Mouse (Mus musculus): ENCODE measurements at regions not wholly inside any gene's neighbourhood (a gene's known extent, or its start where the extent isn't known, plus 50 kb on each side); places are given as distances from the start of the nearest gene placed in this dataset.

DNA sequence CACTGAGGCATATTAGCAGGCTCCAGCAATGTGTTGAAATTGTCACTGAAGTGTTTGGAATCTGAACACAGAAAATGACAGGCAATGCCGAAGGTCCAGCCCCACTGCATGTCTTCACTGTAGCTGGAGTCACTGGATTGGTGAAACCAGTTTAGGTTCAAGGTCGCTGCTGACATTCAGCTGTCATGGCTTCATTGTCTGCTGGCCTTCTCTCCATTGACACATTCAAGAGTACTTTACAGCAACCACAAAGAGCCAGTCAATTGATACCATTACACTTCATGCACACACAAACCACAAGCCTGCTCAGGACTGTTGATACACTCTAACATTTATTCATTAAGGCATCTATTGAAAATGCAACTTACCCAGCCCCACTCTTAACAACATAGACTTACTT, 341.8 kb upstream of the Tmem161b start:
- no peak for DNase-seq

DNA sequence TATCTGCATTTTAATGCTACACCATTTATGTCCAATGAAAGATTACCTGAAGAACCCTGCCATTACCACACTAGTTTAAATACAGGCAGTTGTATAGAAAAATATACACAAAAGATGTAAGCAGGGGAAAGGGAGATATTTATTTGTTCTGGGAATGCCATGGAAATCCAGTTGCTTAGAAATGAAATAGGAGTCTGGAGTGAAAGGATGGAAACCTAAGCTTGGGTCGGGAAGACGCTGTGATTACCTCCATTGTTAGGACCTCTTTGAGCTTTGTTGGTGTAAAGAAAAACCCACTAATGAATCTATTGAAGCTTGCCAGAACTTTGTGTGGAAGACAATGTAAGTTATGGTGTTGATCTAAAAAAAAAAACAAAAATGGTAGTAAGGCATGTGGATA, 341.3 kb upstream of the Tmem161b start:
- DNase-seq = no peak

DNA sequence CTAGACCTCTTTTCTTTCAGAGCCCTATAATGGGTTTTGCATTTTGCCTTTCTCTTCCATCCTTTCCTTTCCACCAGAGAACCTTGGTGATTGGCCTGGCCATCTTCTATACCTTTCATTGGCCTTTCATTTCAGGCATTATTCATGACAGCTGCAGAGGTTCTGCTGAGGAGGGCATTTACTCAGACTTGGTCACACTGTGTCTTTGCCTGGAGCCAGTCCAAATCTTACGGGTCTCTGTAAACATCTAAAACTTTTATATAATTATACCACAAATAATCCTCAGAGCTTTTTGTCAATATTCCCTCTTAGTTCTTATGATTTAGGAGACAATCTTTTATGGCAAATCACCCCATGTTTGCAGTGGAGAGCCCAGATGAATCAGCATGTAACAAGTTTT, 339.3 kb upstream of the Tmem161b start:
- DNase-seq = no peak

DNA sequence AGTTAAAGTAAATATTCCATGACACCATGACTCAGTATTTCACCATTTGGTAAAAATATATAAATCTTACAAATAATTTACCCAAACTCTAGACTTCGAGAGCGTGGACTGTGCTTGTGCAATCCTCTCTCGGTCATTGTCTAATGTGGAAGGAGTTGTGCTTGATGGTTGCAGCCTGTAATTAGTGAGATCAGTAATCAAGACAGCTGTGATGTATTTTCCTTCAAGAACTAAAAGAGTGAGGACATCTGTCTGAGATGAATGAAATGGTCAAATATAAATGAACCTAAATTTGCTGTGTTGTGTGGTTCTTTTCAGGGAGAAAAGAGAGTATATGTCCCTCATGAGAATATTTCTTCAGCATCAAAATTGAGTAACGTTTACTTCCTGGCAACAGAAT, 338.3 kb upstream of the Tmem161b start:
- DNase-seq = no peak

DNA sequence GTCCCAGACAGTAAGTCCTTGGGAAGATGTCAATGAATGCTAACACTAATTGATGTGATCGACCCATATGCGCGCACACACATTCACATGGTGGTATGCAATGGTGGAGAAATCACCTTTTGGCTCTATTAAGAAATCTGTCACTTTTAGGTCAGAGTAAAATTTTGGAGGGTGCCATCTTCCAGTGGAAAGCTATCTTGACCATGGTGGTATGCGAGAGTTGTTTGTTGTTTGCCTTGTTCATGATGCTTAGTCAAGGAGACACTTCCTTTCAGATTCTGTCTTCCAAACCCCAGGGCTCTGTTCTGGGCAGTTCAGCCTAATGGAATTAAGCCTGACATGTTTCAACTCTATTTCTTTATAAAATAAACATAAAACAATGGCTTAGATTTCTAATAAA, 337.9 kb upstream of the Tmem161b start:
- DNase-seq = no peak

DNA sequence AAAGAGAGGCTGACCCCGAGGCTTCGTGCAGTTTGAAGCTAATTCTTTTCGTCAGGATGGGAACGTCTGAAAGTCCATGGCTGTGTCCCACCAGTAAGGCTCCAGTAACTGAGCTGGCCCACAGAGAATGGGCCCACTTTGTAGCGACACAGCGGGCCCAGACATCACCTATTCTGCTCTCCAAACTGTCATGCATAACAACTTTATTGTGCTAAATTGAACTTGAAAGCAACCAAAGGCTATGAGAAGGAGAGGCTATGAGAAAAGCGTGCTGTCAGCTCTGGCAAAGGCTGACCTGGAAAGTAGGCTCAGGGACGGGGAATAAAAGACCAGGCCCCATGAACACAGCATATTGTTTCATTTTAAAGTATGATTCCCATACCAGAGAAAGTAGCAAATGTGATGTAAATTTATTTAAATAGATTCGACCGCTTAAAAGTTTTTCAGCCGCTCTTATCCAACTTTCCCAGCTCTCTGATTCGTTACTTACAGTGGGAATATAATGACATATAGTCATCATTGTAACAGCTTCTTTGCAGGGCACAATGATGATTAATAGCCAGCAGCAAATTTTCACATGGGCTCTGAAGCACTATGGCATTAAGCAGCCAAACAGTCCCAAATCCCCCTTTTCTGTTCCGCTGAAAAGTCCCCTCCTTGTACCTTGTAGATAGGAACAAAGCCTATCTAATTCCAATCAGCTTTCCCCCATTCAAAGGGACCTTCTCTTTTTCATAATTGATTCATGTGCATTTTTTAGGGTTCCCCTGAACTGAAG, 337.1 kb upstream of the Tmem161b start:
- DNase-seq = no peak

DNA sequence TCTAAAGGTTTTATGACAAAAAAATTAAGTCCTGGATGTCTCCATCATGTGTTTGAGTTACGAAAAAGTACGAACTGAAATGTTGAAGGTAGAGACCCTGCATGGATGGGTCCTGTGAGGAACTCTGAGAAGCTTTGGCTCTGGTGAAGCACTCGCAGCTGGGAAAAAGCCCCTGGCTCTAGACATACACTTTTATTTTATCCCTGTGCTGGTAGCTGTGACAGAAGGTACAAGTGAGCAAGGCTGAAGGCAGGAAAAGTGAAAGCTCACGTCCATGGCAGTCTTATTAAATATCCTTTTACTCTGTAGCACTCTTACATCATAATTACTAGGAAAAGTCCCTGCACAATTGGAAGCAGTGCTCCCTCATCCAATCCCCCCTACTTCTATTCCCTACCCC, 336.4 kb upstream of the Tmem161b start:
- DNase-seq = no peak

DNA sequence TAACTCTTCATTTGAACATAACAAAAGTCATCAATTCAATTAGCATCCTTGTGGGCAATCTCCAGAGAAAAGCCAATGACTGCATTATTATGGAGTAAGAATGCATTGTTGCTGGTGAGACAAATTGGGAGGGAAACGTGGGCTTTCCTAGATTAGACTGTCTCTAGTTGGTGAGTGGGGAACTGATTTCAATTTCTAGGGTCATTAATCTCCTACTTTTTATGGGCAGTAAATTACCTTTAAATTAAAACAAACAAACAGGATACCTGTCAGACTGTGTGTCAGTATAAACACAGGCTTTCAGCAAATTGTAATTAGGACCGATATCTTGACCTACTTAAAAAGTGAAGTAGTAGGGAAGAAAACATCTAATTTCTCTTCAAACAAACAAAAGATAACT, 307.4 kb upstream of the Tmem161b start:
- no peak for DNase-seq

DNA sequence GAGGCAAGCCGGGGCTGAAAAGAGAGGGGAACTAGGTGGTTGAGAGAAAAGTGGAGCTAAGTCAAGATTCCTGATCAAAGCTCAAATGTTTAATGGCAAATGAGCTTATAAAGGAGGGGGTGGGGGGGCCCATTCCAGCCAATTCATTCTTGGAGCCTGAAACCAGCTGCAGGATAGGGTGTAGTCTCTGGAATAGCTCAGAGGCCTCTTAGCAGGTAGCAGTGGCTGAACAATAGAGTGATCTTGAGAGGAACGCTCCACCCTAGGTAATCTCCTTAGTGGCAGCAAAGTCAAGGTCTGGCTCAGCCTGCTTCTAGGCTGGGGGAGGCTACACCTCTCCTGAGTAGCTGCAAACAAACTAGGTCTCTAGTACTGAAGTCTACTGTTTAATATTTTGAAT, 289.3 kb upstream of the Tmem161b start:
- no peak for DNase-seq

DNA sequence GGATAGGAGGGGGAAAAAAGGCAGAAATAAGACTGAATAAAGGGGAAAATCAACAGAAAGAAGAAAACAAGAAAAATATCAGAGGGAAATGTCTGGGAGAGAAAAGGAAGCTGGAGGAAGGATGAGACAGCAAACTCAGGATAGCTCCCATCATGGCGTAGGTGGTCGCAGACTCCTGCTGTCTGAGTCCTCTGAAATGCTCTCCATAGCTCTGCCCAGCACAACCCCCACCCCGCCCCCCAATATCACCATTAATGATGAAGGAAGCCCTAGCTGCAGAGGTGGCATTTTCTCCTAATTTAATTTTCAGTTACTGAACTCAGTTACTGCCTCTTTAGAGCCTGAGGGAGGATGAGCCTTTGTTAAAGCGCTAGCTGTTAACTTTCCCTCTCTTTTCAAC, 275.6 kb upstream of the Tmem161b start:
- no peak for DNase-seq

DNA sequence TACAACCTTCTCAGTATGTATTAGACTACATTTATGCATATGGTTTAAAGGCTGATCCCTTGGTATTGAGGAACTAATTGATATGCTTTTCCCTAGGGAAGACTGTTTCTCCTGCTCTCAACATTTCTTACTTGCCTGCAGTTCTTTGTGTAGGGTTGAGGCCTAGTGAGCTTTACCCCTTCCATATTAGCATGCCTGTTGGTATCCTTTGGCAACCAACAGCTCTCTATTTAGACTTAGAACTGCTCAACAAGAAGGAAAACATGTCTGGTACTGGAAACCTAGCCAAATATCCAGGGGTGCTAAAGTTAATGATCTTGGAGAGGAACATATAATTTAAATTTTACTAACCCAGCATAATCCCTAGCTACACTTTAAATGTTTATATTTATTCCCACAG, 270.9 kb upstream of the Tmem161b start:
- DNase-seq = no peak

DNA sequence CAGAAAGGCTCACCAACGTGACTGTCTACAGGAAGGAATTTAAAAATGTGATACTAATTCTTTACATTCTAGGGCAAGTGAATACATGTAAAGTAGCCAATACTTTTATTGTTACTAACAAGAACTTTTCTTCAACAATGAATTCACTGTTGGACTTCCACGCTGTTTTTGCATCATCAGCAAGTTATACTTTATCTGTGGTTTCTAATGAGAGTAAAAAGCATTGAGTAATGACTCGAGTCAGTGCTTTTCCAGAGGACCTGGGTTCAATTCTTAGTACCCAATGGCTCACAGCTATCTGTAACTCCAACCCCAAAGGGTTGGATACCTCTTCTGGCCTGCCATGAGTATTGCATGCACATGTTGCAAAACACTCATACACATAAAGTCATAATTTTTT, 270.3 kb upstream of the Tmem161b start:
- no peak for DNase-seq

DNA sequence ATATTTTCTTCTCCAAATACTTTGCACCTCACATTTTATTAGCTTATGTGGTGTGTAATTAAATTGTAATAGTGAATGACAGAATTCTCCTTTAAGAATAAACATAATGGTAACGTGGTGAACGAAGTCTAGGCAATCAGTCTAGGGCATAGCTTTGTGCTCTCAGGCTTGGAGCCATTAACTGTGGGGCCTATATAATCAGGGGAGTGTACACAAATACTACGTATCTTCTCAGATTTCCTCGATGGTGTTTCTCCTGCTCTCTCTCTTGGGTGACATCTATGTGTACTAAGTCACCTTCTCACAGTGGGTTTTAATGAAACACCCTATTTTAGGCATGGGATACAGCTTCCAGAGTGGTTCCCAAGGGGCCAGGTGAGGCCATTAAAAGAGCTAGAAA, 269.7 kb upstream of the Tmem161b start:
- DNase-seq = no peak

DNA sequence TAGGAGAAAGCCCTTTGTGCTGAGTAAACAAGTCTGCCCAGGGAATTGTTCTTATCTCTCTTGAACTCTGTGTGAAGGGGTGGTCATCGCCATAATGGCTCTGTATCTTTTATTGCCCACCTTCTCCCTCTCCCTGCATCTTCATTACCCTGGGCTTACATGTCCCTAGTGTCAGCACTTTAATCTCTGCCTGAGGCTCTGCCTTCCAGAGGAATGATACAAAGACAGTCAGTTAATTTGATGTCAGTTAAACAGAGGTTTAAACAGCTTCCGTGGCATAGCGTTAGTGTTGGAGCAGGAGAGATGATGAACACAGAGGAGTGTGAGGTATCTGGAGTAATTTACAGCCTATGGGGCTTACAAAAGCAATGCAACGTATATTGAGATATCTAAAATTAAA, 269.2 kb upstream of the Tmem161b start:
- no peak for DNase-seq

DNA sequence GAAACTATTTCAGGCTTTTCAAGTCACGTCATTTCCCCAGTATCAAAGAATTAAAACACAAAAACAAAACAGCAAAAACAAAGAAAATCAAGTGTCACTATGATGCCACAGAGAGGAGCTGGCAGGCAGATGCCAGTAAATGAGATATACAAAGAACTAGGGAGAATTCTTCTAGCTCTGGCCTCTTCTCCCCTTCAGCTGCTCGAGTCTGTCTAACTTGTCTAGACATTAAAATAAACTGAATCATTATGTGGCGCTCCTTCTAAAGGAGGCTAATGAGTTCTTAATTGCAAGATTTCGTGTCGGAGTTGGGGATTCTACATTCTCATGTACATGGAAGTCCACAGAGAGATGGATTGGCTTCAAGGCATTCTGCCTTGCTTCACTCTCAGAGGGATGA, 266.4 kb upstream of the Tmem161b start:
- DNase-seq = no peak

DNA sequence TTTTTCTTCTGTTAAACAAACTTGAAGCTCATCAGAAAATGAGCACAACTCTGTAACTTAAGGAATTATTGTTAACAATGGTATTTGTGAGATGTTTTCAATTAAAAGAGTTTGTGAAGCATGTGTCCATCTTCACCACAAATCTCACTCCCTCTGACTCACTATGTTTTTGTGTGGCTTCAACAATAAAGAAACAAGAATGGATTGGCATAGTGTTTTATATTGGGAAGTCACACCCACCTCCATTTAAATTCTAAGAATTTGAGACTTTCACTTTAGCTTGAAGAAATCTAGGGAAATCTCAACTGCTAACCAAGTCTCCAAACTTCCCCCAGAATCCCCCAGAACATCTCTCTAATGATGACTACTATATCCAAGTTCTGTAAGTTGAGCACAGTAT, 243.6 kb upstream of the Tmem161b start:
- no peak for DNase-seq

DNA sequence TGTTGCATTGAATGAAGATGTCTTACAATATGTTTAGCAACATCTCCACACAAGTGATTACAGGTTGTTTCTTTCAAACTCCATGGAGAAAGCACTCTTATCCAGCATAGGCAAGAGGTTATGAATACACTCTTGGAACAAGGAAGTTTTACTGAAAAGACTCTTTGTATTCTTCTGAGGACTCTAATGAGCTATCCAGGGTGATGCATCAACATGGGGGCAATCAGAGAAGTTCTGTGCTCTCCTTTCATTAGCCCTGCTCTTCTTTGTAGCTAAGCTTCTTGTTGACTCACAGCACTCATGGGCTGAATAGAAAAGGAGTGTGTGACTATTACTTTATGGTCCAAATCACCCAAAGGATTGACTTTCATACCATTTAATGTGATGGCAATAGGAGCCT, 242.6 kb upstream of the Tmem161b start:
- no peak for DNase-seq

DNA sequence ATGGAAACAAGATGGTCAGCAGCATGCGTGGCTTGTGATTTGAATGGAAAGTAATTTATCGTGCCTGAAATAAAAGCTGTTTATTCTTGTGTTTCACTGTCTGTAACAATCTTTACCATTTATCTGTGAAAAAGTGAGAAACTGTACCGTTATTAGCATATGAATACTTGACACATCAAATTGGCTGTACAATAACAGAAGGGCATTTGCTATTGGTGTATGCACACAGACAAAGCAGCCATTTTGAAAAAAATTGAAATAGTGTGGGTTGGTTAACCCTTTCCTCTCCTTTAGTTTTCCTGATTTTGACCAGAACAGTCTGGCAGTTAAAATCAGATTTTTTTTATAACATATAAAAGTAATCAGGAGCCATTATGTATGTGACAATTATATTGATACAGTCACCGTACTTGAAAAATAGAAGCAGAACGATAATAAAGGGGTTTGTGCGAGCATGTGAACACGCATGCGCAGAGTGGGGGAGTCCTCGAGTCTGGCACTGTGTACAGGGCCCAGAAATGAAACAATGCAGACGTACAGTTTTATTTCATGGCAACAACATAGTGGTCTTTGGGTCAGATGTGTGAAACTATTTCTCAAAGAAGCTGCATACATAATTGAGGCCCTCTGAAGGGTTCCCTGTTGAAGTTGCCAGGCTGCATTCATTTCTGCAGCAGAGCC, 237.3 kb upstream of the Tmem161b start:
- no peak for DNase-seq

DNA sequence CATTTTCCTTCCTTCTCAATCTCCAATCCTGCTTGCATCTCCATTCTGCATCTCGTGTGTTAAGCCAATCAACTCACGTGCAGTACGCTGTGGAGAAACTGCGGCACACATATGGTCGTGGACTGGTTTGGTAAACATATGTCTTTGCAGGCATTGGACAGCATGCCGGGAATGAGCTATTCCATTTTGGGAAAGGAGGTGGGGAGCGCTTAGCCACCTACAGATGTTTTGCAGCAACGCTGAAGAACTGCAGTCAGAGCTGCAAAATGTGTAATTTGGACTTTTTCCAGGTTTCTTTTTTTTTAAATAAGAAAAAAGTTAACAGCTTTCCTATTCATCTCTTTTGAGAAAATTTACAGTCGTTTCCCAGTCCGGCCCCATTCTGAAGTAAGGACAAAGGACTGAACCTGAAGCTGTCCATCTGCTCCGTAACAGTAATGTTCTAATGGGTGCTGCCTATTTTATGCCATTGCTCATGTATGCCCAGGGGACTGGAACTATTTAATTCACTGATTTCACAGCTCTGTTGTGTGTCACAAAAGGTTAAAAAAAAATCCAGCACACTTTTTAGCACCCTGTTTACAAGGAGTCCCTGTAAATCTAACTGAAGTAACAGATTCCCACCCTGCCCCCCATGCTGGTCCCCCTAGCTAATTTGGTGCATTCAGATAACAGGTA, 234.2 kb upstream of the Tmem161b start:
- no peak for DNase-seq

DNA sequence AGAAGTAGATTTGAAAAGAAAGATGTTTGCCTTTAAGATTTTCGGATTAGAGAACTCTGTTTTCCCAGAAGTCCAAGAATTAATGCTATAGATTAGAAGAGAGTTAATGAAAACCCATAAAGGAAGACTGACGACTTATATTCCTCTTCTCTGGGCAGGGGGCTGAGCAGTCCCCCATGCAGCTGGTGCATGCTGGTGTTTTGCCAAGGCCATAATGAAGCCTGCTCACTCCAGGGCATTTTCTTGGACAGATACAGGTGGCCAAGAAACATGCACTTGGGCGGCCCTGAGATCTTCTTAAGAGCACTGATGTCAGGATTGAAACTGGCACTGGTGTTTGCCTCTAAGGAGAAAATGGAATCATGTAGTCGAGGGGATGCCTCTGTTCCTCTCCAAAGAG, 233.6 kb upstream of the Tmem161b start:
- DNase-seq = no peak

DNA sequence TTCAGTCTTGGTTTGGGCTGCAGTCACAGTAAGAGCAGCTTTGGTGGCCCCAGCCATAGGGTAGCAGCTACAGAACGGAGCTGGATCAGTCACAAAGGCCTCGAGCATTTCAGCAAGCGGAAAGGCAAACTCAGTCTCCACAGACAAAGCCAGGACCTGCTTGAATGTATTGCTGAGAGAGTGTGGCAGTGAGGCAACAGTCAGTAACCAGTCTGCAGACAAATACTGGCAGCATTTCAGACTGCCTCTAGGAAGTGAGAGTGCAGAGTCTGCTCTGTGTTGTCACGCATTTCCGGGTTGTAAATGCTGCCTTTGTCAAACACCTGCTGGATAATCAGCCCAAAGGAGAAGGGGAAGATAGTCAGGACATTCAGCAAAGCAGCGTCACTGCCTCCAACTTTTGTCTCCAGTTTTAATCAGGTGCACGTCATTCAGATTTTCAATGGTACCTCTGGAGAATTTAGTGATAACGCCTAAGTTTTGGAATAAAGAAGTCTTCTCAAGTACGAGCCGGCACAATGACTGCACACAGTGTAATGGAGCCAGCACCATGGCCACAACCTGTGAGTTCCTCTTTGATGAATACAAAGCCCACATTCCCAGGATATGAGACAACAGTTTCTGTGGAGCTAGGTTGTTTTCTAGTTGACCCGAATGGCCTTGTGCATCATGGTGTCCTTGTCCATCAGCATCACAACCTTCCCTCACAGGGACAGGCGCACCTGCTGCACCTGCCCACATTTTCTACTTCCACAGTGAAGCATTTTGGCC, 224.3 kb upstream of the Tmem161b start:
- DNase-seq = no peak

DNA sequence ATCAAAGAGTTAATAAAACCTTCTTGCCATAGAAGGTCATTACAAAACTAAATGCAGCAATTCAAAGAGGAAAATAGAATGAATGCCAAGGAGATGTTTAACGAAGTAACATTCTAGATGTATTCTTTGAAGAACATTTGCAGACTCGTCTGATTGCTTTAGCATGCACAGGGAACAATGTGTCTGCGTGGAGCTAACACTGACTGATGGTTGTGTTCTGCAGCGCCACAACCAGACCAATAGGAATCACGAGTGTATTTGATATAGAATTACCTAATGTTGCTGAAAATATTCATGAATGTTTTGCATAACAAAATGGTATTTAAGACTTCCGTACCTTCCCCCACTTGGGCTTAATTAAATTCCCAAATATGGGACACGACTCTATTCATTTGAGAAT, 200.3 kb upstream of the Tmem161b start:
- no peak for DNase-seq

DNA sequence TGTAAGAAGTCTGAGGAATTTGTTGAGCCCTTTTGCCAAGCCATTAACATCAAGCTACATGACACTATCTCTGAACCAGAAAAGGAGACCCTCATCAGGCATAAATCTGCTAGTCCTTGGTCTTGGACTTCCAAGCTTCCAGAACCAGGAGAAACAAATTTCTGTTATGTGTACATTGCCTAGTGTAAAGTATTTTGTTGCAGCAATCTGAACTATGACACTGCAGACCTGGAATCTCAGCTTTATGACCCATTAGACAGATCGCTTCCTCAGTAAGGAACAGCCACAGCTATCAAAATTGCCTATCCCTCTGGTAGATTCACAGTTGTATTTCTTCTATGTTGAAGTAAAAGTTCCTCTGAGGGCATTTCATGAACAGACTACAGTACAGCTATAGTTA, 199.1 kb upstream of the Tmem161b start:
- DNase-seq = no peak

DNA sequence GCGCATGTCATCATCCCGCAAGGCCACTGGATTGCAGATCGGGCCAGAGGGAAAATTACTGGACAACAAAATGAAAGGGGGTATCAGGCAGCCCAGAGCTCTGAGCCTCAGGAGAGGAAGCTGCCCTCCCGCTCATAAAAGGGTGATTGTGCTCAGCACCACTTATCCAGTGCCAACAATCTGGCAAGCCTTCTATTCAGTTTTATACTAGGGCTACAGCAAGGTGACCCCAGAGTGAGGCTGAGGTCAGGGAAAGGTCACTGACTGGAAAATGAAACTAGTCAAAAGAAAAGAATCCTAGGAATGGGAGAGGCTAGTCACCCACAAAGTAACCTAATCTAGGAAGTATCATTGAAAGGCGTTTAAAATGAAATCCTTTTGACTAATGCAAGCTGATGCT, 198.5 kb upstream of the Tmem161b start:
- DNase-seq = no peak
